Mouse (Mus musculus) gastrocnemius, postnatal 25 days (tissue): Measurements from ENCODE around the gene Tubgcp3. TPM values are rescaled to one million over a fixed set of nuclear protein-coding genes. Genes with fewer than 3 reads are reported as not detected.
A peak's percentile ranks its signal among the peaks of the same experiment; 100 is the strongest.
"Not testable (repeated sequence)": the region's sequence is repeated elsewhere in the genome, so short reads cannot be mapped to it uniquely, and the experiment has no call there.

Experiments
- DNase-seq: peaks from one replicate; pipeline ENCODE4 v3.0.0; 2022
- long read RNA-seq, 2 experiments: library from polyadenylated mRNA; stranded (forward); transcript quantifications; one replicate each; pipeline ENCODE4 v2.0.0; 2021
- total RNA-seq, 2 experiments: library from RNA; stranded (reverse); gene quantifications; 1 replicate in 1 of 2; 2 replicates in 1 of 2; pipeline ENCODE4 v1.2.3; 2021

Tubgcp3 gene
- total RNA-seq = 1 to 10 TPM; 7.5 to 7.7 TPM
- long read RNA-seq, experiment 1, partial matches to known transcripts = 0 of 3 reads
- long read RNA-seq, experiment 1, other reads (novel, unspliced or antisense) = 0 of 3 reads
- long read RNA-seq, experiment 2, partial matches to known transcripts = 2 of 6 reads
- long read RNA-seq, experiment 2, other reads (novel, unspliced or antisense) = 2 of 6 reads

DNA sequence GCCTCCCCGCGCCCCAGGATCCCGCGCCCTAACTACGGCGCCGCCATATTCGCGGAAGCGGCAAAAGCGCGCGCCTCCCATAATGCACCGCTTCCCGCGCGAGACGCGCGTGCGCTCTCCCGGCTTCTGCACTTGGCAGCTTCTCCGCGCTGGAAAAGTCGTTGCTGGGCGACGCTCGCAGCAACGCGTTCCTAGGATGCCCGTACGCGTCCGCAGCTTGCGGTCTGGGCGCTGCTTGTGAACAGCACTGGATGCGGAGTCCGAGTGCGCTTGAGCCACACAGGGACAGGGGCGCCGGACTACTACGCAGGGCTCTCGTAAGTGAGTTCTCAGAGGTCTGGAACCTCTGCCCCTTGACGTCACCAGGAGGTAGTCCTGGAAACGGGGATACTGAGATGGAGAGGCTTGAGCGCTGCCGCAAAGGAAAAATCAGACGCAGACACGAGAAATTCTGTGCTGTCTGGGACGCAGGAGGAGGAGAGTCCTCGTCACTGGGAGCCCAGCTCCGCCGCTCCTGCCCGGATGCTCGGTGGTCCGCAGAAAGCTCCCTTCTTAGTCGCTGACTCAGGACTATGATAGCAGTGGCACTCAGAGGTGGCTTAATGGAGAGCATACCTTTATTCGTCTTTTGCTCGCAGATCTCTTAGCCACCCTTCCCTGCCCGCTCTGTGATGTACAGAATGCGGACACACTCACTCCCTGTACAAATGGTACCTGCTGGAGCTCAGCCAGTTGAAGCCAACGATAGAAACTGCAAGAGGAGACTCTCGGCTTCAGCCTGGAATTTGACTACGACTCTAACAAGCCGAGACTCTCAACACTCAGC lies at the start of gene Tubgcp3:
Gene Tubgcp3, minus strand, starts transcription at position 193 of the 826 bp plus-strand sequence.
- peak; percentile 83 for DNase-seq

DNA sequence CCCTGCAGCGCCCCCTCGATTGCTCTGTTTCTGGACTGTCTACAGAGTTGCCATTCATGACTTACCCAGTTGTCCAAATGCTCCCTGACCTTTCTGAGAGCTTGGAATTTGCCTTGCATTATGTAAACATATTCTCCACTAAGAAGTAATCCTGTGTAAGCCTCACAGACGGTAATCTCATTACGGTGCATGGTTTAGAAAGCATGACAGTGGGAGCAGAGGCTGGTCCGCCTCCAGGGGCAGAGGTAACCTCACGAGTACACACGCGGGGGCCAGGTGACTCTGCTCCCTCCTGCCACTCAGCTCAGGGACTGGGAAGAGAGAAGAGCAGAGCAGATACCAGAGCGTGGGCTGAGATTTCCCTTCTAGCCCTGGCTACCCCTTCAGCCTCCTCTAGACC lies 47.0 kb upstream of the Tubgcp3 start:
- DNase-seq = no peak

DNA sequence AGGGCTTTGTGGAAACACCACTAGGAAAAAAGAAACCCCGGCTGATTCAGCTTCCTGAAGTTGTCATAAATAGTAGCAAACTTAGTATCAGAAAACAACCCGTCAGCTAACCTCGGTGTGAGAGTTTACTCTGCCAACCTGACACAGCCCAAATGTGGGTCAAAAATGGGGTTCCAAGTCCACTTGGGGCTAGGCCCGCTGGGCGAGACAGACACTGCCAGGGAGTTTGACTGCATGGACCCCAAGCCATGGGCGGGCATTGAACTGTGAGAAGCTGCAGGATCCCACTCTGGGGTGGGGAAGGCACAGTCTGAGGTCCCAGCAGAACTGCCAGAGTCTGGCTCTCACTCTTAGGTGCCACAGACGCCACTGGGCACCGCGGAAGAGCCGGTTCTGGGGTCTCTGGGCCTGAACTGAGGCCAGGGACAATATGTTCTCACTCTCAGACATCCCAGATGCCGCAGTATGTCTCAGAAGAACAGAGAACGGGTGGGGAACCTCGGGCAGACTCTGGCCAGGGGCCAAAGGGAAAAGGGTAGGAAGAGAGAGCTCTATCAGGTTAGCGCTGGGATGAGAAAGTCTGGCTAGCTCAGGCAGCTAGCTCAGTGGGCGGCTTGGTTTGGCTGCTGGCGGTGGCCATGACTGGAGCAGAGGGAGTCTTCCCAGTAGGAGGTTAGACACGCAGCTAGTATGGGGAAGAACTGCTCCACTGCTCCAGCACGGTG lies 44.0 kb upstream of the Tubgcp3 start:
- DNase-seq = no peak

DNA sequence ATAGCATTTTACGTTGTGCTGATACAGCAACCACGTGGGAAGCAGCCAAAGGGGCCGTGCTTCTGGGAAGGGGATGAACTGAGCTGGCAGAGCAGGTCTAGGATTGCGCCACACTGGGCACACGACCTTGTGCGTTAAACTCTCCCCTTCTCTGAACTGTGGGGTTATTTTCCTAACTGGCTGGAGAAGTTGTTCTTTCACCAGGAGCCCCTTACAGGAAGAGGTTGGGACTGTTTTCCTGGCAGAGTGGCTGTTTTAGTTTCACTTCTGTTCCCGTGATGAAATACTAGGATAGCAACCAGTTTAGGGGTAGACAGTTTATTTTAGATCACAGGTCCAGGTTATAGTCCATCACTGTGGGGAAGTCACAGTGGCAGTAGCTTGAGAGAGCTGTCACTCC lies 39.6 kb upstream of the Tubgcp3 start:
- DNase-seq = no peak

DNA sequence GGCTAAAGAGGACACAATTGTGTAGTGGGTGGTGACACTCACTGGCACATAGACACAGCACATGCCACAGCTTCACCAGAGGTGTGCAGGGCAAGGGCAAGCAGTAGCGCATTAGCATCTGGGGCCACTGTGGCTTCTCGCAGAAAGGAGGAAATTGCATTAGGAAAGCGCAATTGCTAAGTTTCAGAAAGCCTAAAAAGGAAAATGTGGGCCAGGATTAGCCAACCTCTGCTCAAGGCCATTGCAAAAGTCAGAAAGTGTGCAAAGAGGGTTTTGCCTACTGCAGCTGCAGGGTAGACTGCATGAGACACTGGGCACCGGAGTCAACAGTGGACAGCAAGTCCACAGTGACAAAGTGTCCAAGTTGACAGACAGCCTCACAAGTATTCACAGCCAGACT lies 31.5 kb upstream of the Tubgcp3 start:
- DNase-seq = no peak

DNA sequence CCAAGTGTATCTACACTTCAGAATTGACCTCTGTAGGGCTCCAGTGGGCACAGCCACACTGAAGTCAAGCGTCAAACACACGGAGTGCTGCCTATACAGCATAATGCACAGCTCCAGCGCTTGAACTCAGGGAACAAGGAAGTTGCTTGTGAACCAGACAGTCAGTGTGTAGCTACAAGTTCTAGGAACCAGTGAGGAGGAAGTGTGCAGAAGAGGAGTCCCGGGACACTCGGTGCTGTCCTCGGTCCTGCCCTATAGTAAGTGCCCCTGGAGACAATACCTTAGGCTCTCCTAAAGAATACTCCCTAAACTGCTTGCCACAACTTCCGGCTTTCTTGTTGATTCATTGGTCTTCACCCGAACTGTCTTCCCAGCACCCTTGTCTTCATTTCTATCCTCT lies 30.2 kb upstream of the Tubgcp3 start:
- no peak for DNase-seq

DNA sequence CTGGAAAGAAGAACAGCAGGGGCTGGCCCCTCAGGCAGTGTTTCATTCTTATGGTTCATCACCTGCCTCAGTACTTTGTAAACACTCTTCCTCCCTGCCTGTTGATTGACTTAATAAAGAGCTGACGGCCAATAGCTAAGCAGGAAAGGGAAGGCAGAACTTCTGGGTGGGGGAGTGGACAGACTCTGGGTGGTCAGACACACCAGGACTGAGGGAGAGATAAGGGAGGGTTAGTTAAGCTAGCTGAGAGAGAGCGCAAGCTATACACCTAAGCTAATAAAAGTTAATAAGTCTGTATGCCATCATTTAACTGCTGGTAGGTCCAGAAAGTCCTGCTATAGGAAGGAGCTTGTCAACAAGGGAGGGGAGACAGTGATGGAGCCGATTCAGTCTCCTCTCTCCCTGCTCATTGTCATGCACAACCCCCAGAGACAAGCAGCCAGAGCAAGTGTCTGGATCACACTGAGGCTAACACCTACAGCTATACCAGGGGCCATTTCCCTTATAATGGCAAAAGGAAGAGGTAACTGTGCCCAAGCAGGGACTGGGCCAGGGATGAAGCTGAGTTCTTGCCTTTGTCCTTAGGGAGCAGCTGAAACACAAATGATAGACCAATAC lies 26.7 kb upstream of the Tubgcp3 start:
- no peak for DNase-seq

DNA sequence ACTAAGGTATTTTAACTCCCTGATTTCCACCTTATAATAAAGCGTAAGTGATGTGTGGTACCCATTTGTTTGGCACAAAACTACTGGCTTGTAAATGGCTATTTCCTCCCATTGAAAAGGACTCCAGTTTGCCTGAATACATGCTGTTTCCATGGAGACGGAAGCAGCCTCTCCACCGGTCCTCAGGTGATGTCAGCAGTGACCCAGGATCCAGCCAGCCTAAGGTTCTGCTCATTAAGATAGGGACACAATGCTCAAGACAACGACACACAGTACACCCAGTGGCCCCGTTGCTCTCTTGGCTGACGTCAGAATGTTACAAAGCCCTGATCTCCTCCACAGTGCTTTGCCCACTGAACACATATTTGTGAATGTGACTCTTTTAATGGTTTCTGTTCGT lies 16.8 kb upstream of the Tubgcp3 start:
- DNase-seq = no peak

DNA sequence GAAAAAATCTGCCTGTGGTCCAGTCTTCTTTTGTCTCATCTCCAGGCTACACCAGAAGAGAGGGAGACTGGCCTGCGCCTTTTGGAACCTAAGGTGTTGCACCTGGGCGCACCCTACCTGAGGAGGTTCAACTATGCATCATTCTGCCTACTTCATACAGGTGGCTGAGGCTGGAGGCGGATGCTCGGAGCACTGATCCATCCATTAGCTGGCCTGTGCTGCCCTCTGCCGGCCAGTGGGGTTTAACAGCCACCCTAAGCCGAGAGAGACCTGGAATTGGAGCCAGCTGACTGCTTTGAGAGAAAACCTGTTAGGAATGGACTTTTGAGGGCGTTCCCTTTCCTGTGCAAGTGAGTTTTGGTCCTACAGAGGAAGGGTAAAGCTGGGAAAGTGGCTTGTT lies 5.5 kb upstream of the Tubgcp3 start:
- DNase-seq = peak; percentile 43

DNA sequence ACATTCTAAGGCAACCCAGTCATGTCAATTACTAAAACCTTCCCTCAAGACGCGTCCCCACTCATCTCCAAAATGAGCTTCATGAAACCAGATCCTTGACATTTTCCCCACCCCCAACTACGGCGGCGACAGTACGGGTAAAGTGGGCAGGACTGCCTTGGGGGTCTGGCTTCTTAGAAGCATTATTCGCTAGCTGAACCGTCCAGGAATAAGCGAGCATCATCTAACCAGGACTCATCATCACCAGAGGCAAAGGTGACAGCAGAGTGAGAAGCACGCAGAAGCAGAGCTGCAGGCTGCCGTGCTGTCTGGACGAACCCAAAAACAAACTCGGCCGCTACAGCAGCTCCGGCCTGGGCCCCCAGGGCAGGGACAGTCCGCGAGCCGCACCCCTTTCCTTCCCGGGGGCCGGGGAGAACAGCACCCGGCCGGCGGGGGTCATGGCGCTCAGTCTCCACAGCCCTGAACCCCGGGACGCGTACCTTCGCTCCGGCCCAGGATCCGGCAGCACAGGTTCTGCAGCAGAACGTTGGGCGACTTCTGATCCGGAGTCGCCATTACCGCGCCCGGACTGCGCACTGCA lies 484 bp downstream of the Tubgcp3 start:
- no peak for DNase-seq

DNA sequence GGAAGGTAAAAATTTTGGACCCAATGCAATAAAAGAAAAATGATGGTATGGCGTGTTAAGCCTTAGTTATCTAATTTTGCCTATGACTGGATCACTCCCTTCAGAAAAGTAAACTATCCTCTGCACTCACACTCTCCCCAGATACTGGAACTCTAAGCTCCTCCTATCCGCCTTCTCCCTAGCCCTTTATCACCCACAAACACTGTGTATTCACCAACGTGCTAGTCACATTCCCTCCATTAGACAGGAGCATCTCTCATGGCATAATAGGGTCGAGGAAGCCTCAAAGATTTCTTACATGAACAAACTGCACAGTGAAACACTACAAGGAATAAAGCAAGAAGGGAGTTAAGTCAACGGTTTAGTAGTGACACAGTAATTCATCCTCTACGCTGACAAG lies 1.1 kb downstream of the Tubgcp3 start:
- DNase-seq = no peak

DNA sequence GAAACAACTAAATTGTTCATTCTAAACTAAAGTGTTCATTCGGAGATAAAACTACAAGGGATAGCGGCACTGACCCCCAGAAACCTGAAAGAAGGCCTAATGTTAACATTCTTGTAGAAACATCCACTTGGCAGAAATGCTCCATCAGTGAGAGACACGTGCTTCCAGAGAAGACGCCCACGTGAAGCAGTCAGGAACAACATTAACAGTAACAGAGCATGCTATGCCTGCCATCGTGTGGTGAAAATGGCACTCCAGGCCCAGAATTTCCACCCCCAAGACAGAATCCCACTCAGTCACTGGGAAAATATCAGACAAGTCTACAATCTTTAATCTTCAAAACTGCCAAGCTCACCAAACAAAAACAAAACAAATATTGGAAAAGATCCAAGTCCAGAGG lies 3.2 kb downstream of the Tubgcp3 start:
- DNase-seq = no peak

DNA sequence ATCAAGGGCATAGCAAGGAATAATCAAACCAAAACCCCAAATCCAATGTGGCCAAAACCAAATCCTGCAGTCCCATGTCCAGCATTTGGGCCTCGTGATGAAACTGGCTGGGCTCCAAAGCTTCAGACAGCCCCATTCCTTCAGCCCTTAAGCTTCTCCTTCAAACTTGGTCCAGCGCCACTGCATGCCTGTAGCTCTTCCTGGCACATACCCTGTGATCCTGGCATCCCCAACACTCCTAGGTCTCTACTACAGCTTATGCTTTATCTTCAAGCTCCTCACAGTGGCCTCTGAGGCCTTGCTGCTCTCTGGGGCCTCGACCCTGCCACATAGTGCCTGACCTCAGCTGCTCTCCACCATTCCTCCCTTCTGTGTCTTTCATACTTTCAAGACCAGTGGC lies 5.5 kb downstream of the Tubgcp3 start:
- DNase-seq = not testable (repeated sequence)

DNA sequence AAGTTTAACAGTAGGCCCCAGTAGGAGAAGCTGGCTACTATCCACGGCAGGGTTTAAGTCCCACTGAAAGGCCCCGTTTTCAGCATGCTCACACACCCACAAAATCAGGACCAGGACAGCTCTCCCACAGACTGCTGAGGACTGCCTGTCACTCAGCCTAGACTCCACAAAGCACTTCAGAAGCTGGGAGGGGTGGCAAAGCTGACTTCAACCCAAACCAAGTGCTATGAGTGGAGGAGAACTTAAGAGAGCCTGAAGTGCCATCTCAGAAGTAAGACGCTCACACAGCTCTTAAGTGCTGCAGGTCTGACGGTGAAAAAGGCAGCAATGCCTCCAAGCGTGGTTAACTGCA lies 9.0 kb downstream of the Tubgcp3 start:
- DNase-seq = no peak

DNA sequence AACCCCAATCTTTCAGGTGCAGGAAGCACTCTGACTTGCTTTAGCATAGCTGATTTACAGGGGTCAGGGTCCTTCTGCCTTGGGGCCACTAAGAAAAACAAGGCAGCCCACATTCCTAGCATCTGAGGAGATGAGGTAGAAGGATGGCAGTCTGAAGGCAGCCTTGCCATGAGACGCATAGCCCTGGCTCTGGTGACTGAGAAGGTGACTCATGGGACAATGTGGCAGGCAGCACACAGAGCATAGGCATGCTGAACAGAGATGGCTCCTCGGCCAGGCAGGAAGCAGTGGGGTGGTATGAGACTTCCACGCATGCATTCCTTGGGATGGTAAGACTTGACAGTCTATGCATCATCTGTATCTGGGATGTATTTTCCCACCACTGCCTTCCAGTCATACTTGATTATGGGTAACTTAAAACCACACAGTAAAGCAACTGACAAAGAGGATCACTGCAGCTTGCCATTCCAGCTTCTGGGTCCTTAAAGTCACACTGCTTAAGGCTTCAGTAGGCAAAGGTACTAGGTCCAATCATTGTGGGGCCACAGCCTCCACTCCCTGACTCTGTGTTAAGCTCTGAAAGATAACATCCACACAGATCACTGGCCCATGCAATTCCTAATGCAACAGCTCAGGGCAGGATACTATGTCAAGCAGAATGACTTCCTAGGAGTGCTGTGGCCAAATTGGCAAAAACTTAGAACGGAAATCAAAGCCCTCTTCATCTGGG lies 9.5 kb downstream of the Tubgcp3 start:
- DNase-seq = no peak

DNA sequence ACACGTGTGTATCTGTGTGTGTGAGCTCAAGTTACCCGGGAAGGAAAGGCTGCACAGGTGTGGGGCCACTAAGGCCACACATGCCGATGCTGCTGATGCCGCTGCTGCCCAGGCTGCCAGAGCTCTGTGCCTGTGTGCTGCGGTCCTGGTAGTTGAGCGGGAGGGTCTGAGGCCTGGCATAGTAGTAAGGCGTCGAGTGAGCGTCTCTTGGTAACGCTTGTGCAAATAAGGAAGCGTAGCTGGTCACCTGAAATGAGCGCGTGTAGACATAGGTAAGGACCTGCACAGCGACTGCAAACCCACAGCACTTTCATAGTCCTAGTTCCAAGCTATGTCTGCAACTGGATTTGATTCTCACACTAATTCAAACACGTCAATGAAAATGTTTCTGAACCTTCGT lies 14.6 kb downstream of the Tubgcp3 start:
- DNase-seq = no peak

DNA sequence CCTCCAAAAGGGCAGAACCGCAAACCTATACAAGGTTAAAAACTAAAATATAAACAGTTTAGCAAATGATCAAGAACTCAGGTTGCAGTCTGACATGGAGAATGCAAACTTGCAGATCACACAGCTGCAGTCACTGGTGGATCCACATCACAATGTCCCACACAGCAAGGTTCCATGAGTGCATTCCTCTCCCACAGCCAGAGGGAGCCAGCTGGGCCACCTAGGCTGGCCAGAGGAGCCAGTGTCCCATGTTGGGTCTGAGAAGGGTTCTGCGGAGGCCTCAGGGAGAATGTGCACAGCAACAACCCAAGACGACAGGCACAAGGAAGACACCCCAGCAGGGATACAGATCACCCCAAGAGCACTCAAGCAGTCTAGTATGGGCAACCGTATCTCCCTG lies 20.8 kb downstream of the Tubgcp3 start:
- DNase-seq = no peak

DNA sequence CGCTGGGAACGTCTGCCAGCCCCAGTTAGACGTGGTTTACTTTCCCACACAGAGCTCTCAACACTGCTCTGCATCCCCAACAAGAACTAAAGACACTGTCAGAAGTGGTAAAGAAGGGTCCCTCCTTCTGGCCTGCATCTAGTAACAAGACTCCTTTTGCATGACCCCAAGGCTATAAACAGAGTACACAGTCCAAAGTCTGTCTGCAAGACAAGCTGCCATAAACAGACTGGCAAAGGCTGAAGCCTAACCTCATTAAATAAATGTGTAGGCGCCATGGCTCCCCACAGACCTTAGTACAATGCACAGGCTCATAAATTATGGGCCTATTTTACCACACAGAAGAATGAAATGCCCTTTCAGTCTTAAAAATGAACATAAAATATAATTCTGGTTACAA lies 21.6 kb downstream of the Tubgcp3 start:
- DNase-seq = no peak

DNA sequence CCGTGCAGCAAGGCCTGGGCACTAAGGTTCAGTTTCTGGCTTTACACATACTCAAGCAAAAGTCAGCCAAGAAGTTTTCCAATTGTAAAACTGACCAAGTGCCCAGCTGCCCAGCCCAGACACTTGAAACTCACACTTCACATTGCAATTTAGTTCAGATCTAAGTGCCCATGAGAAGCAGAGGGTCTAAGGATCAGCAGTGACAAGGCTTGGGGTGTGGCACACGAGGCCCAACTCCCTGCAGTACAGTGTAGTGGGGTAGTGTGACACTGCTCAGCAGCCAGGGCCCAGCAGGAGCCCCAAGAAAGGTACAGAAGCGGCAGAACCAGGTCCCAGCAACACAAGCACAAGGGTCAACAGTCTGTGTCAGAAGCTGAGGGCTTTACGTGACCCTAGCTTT lies 23.1 kb downstream of the Tubgcp3 start:
- no peak for DNase-seq

DNA sequence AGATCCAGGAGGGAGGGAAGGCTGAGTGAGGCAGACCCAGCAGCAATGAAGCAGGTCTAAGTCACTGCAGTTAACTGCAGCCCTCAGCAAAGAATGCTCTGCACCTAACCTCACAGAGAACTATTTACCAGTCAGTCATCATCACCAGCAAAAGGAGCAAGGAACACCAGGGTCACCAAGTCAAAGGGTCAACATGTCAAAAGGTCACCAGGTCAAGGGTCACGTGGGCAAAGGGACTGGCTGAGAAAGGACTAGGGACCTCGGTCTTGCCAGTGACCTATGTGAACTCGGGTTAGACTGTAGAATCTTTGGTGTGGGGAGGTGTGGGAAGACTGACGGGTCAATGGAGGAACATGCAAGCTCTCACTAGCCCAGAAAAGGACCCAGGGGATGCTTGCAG lies 25.5 kb downstream of the Tubgcp3 start:
- DNase-seq = no peak

DNA sequence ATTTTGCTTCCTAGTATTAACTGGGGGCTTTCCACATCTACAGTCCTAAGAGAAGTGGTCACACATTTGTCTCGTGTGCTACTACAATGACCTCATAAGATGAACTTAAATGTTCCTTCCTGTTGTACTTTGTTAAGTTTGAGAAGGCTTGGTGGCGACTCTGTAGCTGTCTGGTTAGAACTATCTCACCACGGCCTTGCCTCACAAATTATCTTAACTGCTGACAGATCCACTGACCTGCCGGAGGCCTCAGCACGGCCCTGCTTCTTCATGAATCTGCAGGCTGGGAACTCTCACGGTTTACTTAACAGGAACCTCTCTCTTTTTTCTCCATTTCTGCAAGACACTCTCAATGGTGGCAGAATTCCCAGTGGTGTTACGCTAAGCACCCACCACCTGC lies 27.2 kb downstream of the Tubgcp3 start:
- DNase-seq = no peak

DNA sequence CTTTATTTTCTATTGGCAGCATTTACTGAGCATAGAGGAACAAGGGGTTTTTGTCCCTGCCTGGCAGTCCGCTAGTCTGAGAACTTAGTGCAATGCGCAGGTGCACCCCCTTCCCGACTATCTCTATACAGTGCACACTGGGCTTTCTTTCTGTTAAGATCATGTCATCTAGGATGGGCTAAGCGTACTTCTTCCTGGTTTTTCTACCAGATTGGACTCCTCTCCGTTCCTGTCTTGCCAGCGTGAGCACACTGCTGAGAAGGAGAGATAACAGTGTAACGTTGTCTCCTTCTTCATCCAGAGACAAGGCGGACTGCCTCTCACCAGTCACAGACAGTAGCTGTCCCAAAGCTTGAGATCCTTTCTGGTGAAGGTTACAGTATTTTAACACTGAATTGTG lies 27.7 kb downstream of the Tubgcp3 start:
- no peak for DNase-seq
